Mouse (Mus musculus): ENCODE data around the gene Cep164.
"Not testable (repeated sequence)": the region's sequence is repeated elsewhere in the genome, so short reads cannot be mapped to it uniquely, and the experiment has no call there.

Gene Cep164

GRCm38 (mm10) chr9:45828291-45828963 lies at the start of gene Cep164:
TSS of gene Cep164 (minus strand) at chr9:45828691.
- DNase-seq (ENCODE audit: low spot score), result peak; percentile 66

- DNase-seq (ENCODE audit: low spot score), result no peak
Observed at GRCm38 (mm10) chr9:45877928-45878327, 49.4 kb upstream of the Cep164 start.

GRCm38 (mm10) chr9:45870265-45870664 lies 41.8 kb upstream of the Cep164 start:
- DNase-seq (ENCODE audit: low spot score), result no peak

GRCm38 (mm10) chr9:45869181-45869580 lies 40.7 kb upstream of the Cep164 start:
- DNase-seq (ENCODE audit: low spot score), result no peak

- DNase-seq (ENCODE audit: low spot score), result no peak
Observed at GRCm38 (mm10) chr9:45861813-45862212, 33.3 kb upstream of the Cep164 start.

- no peak for DNase-seq (ENCODE audit: low spot score)
Observed at GRCm38 (mm10) chr9:45859364-45859763, 30.9 kb upstream of the Cep164 start.

GRCm38 (mm10) chr9:45854136-45854535 lies 25.6 kb upstream of the Cep164 start:
- DNase-seq (ENCODE audit: low spot score), result no peak

GRCm38 (mm10) chr9:45853695-45854094 lies 25.2 kb upstream of the Cep164 start:
- DNase-seq (ENCODE audit: low spot score), result no peak

- DNase-seq (ENCODE audit: low spot score), result no peak
Observed at GRCm38 (mm10) chr9:45851776-45852175, 23.3 kb upstream of the Cep164 start.

GRCm38 (mm10) chr9:45851330-45851729 lies 22.8 kb upstream of the Cep164 start:
- no peak for DNase-seq (ENCODE audit: low spot score)

GRCm38 (mm10) chr9:45850528-45851155 lies 22.2 kb upstream of the Cep164 start:
- DNase-seq (ENCODE audit: low spot score), result no peak

GRCm38 (mm10) chr9:45849528-45850408 lies 21.3 kb upstream of the Cep164 start:
- DNase-seq (ENCODE audit: low spot score), result peak; percentile 41

- DNase-seq (ENCODE audit: low spot score), result no peak
Observed at GRCm38 (mm10) chr9:45846891-45847460, 18.5 kb upstream of the Cep164 start.

GRCm38 (mm10) chr9:45846176-45846575 lies 17.7 kb upstream of the Cep164 start:
- not testable (repeated sequence) for DNase-seq (ENCODE audit: low spot score)

- DNase-seq (ENCODE audit: low spot score), result no peak
Observed at GRCm38 (mm10) chr9:45845541-45845940, 17.1 kb upstream of the Cep164 start.

GRCm38 (mm10) chr9:45843780-45844179 lies 15.3 kb upstream of the Cep164 start:
- no peak for DNase-seq (ENCODE audit: low spot score)

- no peak for DNase-seq (ENCODE audit: low spot score)
Observed at GRCm38 (mm10) chr9:45843007-45843406, 14.5 kb upstream of the Cep164 start.

- no peak for DNase-seq (ENCODE audit: low spot score)
Observed at GRCm38 (mm10) chr9:45841458-45841857, 13.0 kb upstream of the Cep164 start.

- no peak for DNase-seq (ENCODE audit: low spot score)
Observed at GRCm38 (mm10) chr9:45840331-45840730, 11.8 kb upstream of the Cep164 start.

- no peak for DNase-seq (ENCODE audit: low spot score)
Observed at GRCm38 (mm10) chr9:45839982-45840300, 11.4 kb upstream of the Cep164 start.

- no peak for DNase-seq (ENCODE audit: low spot score)
Observed at GRCm38 (mm10) chr9:45839139-45839981, 10.9 kb upstream of the Cep164 start.

All from ovary, postnatal 10 days (tissue).